Comparison of ENCODE assay signal across 8 mouse cellular contexts in the genomic region with DNA sequence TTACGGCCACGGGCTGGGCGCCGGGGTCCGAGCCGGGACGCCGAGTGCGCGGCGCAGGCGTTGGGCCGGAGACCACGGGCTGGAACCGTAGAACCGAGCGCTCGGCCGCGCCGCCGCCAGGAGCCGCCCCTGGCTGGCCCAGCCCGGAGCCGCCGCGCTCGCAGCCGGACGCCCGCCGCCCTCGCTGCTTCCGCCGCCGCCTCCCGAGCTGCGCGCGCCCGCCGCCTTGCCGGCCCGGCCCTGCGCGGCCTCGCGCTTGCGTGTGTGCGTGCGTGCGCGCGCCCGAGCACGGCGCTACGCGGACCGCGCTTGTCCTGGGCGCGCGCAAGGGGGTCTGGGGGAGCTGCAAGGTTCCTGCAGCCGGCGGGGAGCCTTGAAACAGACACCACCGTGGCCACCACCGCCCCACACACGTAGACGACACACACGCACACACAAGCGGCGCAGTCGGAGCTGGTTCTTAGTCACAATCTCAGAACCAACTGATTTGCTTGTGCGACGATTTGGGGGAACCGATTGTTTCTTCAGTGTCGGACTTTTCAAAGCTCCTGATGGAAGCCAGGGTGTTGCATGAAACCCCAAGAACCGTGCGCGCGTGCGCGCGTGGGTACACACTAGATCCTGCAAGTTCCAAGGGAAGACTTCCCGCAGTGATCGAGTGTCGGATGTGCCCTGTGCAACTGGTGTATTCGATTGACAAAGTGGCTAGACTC. TPM values are rescaled to one million over a fixed set of nuclear protein-coding genes. Genes with fewer than 3 reads are reported as not detected.
DNase-seq lines count a peak whose midpoint lies in the region; ATAC-seq and TF ChIP-seq lines count a peak whose summit lies in the region.

A gene (minus strand): TSS at position 209 of the 713 bp plus-strand sequence.

- H3K27ac ChIP-seq in embryonic facial prominence, embryonic 15.5 days (replicated peaks) = peak within 1 kb of the TSS; percentile 95
- peak within 1 kb of the TSS; percentile 95 for H3K27ac ChIP-seq in heart, embryonic 12.5 days (ENCODE audit: poor library complexity, severe bottlenecking)
- peak within 1 kb of the TSS; percentile 95 for H3K27ac ChIP-seq in kidney, embryonic 16.5 days (ENCODE audit: low read length)
- peak within 1 kb of the TSS; percentile 86 for H3K27ac ChIP-seq in liver, embryonic 11.5 days (ENCODE audit: low read depth, low read length)

- peak; percentile 83 to 87 for DNase-seq in B cell, adult 2 months
- DNase-seq in adrenal gland, postnatal 4 days (ENCODE audit: low spot score in 2 of 2) = peak; percentile 58 to 64
- peak; percentile 82 for DNase-seq in liver, embryonic 11.5 days (ENCODE audit: low spot score)
- peak; percentile 72 to 84 for DNase-seq in spleen, postnatal 4 days (ENCODE audit: low spot score in 2 of 2)

- H3K9ac ChIP-seq in embryonic facial prominence, embryonic 15.5 days = peak within 1 kb of the TSS; percentile 97
- peak within 1 kb of the TSS; percentile 100 for H3K9ac ChIP-seq in heart, embryonic 12.5 days
- H3K9ac ChIP-seq in kidney, embryonic 16.5 days (replicated peaks; ENCODE audit: low read length) = peak within 1 kb of the TSS; percentile 98
- H3K9ac ChIP-seq in liver, embryonic 11.5 days (ENCODE audit: low read depth, low read length) = peak within 1 kb of the TSS; percentile 81

- H3ac ChIP-seq in myocyte (ENCODE audit: control insufficient read depth, insufficient read length) = peak within 1 kb of the TSS; percentile 98

- H3K27me3 ChIP-seq in embryonic facial prominence, embryonic 15.5 days = no peaks in the 10 kb centered on the region
- peaks cover 15% of the 10 kb centered on the region; the same call in 1 of the 2 replicates for H3K27me3 ChIP-seq in heart, embryonic 12.5 days (replicated peaks)
- peaks cover 4% of the 10 kb centered on the region; the same call in 1 of the 2 replicates for H3K27me3 ChIP-seq in kidney, embryonic 16.5 days (ENCODE audit: insufficient read depth, low read length)
- peaks cover 16% of the 10 kb centered on the region for H3K27me3 ChIP-seq in liver, embryonic 11.5 days (replicated peaks; ENCODE audit: control insufficient read depth, insufficient read depth, low read length)
- H3K27me3 ChIP-seq in myocyte (ENCODE audit: control insufficient read depth, insufficient read depth, insufficient read length) = no peaks in the 10 kb centered on the region

- ATAC-seq in embryonic facial prominence, embryonic 15.5 days (ENCODE audit: insufficient number of reproducible peaks, low FRiP score, low TSS enrichment, low read depth) = peak; percentile 79
- peak; percentile 78 for ATAC-seq in heart, embryonic 12.5 days (ENCODE audit: insufficient number of reproducible peaks, low FRiP score)
- ATAC-seq in kidney, embryonic 16.5 days (ENCODE audit: low FRiP score, low TSS enrichment) = peak; percentile 71
- peak; percentile 52 for ATAC-seq in liver, embryonic 11.5 days (replicated peaks; ENCODE audit: low FRiP score)

- under 1% methylated on average over 89 of the region's 89 CpGs for WGBS in embryonic facial prominence, embryonic 15.5 days
- WGBS in heart, embryonic 12.5 days = 1% methylated on average over 89 of the region's 89 CpGs
- WGBS in kidney, embryonic 16.5 days = under 1% methylated on average over 67 of the region's 89 CpGs
- WGBS in liver, embryonic 11.5 days = under 1% methylated on average over 76 of the region's 89 CpGs

- H3K79me2 ChIP-seq in myocyte (ENCODE audit: control insufficient read depth, insufficient read depth) = peaks cover 36% of the 10 kb centered on the region

- no peaks in the 10 kb centered on the region for H3K9me3 ChIP-seq in embryonic facial prominence, embryonic 15.5 days (replicated peaks)
- no peaks in the 10 kb centered on the region for H3K9me3 ChIP-seq in heart, embryonic 12.5 days (replicated peaks)
- H3K9me3 ChIP-seq in kidney, embryonic 16.5 days (ENCODE audit: low read length) = no peaks in the 10 kb centered on the region
- H3K9me3 ChIP-seq in liver, embryonic 11.5 days (ENCODE audit: control insufficient read depth, low read length) = no peaks in the 10 kb centered on the region

- H3K36me3 ChIP-seq in embryonic facial prominence, embryonic 15.5 days = no peaks in the 10 kb centered on the region
- no peaks in the 10 kb centered on the region for H3K36me3 ChIP-seq in heart, embryonic 12.5 days
- H3K36me3 ChIP-seq in kidney, embryonic 16.5 days (ENCODE audit: insufficient read depth, low read length) = no peaks in the 10 kb centered on the region
- no peaks in the 10 kb centered on the region for H3K36me3 ChIP-seq in liver, embryonic 11.5 days (ENCODE audit: control insufficient read depth, insufficient read depth, low read length)
- H3K36me3 ChIP-seq in myocyte (ENCODE audit: control insufficient read depth, insufficient read depth) = no peaks in the 10 kb centered on the region

- TF ChIP-seq POLR2A in myocyte (IDR thresholded peaks at IDR 0.05; ENCODE audit: insufficient read length, low read depth) = peak; percentile 82

- H3K4me1 ChIP-seq in embryonic facial prominence, embryonic 15.5 days = peaks cover 32% of the 10 kb centered on the region
- peaks cover 35% of the 10 kb centered on the region for H3K4me1 ChIP-seq in heart, embryonic 12.5 days (replicated peaks)
- H3K4me1 ChIP-seq in kidney, embryonic 16.5 days (ENCODE audit: insufficient read depth, low read length) = peaks cover 26% of the 10 kb centered on the region
- peaks cover 15% of the 10 kb centered on the region for H3K4me1 ChIP-seq in liver, embryonic 11.5 days (replicated peaks; ENCODE audit: control insufficient read depth, insufficient read depth, low read length)

- H3K4me2 ChIP-seq in embryonic facial prominence, embryonic 15.5 days (replicated peaks) = peak within 1 kb of the TSS; percentile 58
- peak within 1 kb of the TSS; percentile 81 for H3K4me2 ChIP-seq in heart, embryonic 12.5 days
- H3K4me2 ChIP-seq in kidney, embryonic 16.5 days (replicated peaks; ENCODE audit: low read depth, low read length) = peak within 1 kb of the TSS; percentile 90
- H3K4me2 ChIP-seq in liver, embryonic 11.5 days = peak within 1 kb of the TSS; percentile 92
- H3K4me2 ChIP-seq in myocyte (ENCODE audit: low read depth) = peak within 1 kb of the TSS; percentile 96

- H3K4me3 ChIP-seq in embryonic facial prominence, embryonic 15.5 days (replicated peaks) = peak within 1 kb of the TSS; percentile 92
- H3K4me3 ChIP-seq in heart, embryonic 12.5 days = peak within 1 kb of the TSS; percentile 100
- peak within 1 kb of the TSS; percentile 88 for H3K4me3 ChIP-seq in kidney, embryonic 16.5 days (ENCODE audit: low read length)
- H3K4me3 ChIP-seq in liver, embryonic 11.5 days (ENCODE audit: low read depth, low read length) = peak within 1 kb of the TSS; percentile 88
- peak within 1 kb of the TSS; percentile 30 for H3K4me3 ChIP-seq in myocyte

TF ChIP-seq in myocyte, 11 proteins besides CTCF, POLR2A, EP300 and RAD21:
- peak; percentile 85 for TF ChIP-seq POLR2AphosphoS2 (IDR thresholded peaks at IDR 0.05; ENCODE audit: insufficient read length, low read depth)
- no peak for TF ChIP-seq USF1 (IDR thresholded peaks at IDR 0.05; ENCODE audit: low read depth)

RNA-seq across cellular contexts. Expression of the gene that starts here (rescaled TPM):
- 10 to 100 TPM; 24.7 to 28.4 TPM for total RNA-seq in adrenal gland, postnatal 4 days (2021)
- polyA plus RNA-seq in embryonic facial prominence, embryonic 15.5 days (2015; fragmentation: Nextera tagmentation; extraction: Ambion mirVana) = 18.5 and 19.3 TPM in 2 replicates
- polyA plus RNA-seq in heart, embryonic 12.5 days (2016; fragmentation: Nextera tagmentation; extraction: Ambion mirVana) = 18.7 and 21.6 TPM in 2 replicates
- polyA plus RNA-seq in kidney, embryonic 16.5 days (2015; fragmentation: Nextera tagmentation; extraction: Ambion mirVana) = 9.5 and 14.0 TPM in 2 replicates
- 8.6 and 9.2 TPM in 2 replicates for polyA plus RNA-seq in liver, embryonic 11.5 days (2014; fragmentation: Nextera tagmentation; extraction: Ambion mirVana)
- polyA plus RNA-seq in myocyte (2012; fragmentation: generic; extraction: Trizol) = 32.9 TPM

Comparison
In these comparisons a context has a peak if more than half of its experiments do, and no peak if none do; other contexts are left out.
1. Peak in every context shown above with its lines: DNase-seq, ATAC-seq, H3K4me3 ChIP-seq and H3K27ac ChIP-seq.
2. H3K4me3 ChIP-seq: peak in every context shown above with its lines; median percentile 100 in heart, embryonic 12.5 days; 92 in embryonic facial prominence, embryonic 15.5 days; 88 in kidney, embryonic 16.5 days; 88 in liver, embryonic 11.5 days; 30 in myocyte.